Mouse (Mus musculus) small intestine, adult 2 months (tissue): Measurements from ENCODE around the gene Vmo1.

ENCODE experiments used
- CTCF ChIP-seq: fragments of 200-500 bp; IDR thresholded peaks from 2 replicates; pipeline ENCODE4 v1.5.1; 2012; ENCODE audit warnings: low read depth, mild to moderate bottlenecking, control low read depth, inconsistent platforms, low read length, moderate library complexity, mixed read lengths; ENCODE audit not compliant: insufficient replicate concordance, insufficient read length; ENCODE audit errors: extremely low read depth
- POLR2A ChIP-seq: fragments of 200-500 bp; IDR thresholded peaks from 2 replicates; pipeline ENCODE4 v1.6.1; 2012; ENCODE audit warnings: low read depth, mild to moderate bottlenecking, control low read depth, inconsistent platforms, low read length, moderate library complexity

DNA sequence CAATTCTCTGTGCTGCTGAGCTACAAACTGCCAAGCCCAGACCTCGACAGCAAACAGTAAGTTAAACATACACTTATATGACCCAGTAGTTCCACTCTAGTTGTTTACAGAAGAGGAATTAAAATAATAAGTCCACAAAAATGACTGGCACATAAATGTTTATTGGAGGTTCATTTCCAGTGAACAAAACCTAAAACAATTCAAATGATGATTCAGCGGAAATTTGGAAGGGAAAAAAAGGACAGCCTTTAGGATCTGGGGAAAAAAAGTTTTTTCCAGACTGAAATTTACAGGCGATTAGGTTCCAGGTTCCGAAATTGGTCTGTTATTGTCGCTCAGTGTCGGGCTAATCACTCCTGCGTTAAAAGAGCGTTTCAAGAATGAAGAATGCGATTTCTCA, 25.0 kb upstream of the Vmo1 start:
- TF ChIP-seq CTCF: no peak
- TF ChIP-seq POLR2A: no peak
